Mouse (Mus musculus): ENCODE results near the gene Ncaph2.
A peak's percentile ranks its signal among the peaks of the same experiment; 100 is the strongest.

Ncaph2 gene

GRCm38 (mm10) chr15:89384617-89385016 is 29.1 kb downstream of the Ncaph2 start, which contains the start of gene Klhdc7b:
Gene Klhdc7b (plus strand): TSS chr15:89384917.
- DNase-seq: no peak

GRCm38 (mm10) chr15:89387127-89387526 is 31.6 kb downstream of the Ncaph2 start:
- DNase-seq: no peak

- DNase-seq: no peak
Observed at GRCm38 (mm10) chr15:89390081-89390480, 34.6 kb downstream of the Ncaph2 start.

- DNase-seq: peak; percentile 47 to 77
Observed at GRCm38 (mm10) chr15:89396883-89397282, 41.4 kb downstream of the Ncaph2 start.

- DNase-seq: no peak
Observed at GRCm38 (mm10) chr15:89398146-89398545, 42.6 kb downstream of the Ncaph2 start.

- no peak for DNase-seq
Observed at GRCm38 (mm10) chr15:89399716-89400115, 44.2 kb downstream of the Ncaph2 start.

- DNase-seq: no peak
Observed at GRCm38 (mm10) chr15:89402471-89402870, 47.0 kb downstream of the Ncaph2 start.

- DNase-seq: no peak
Observed at GRCm38 (mm10) chr15:89404831-89405623, 49.5 kb downstream of the Ncaph2 start.

GRCm38 (mm10) chr15:89406691-89407090 is 51.2 kb downstream of the Ncaph2 start:
- DNase-seq: no peak

- no peak for DNase-seq
Observed at GRCm38 (mm10) chr15:89410118-89410517, 54.6 kb downstream of the Ncaph2 start, which contains the start of gene Syce3. Gene Syce3 (minus strand): TSS chr15:89410503.

GRCm38 (mm10) chr15:89415282-89415681 is 59.8 kb downstream of the Ncaph2 start:
- DNase-seq: no peak

- no peak for DNase-seq
Observed at GRCm38 (mm10) chr15:89421938-89422337, 66.4 kb downstream of the Ncaph2 start.
